Mouse (Mus musculus): ENCODE measurements around the gene Hmgcs1.

The Hmgcs1 gene

GRCm38 (mm10) chr13:119753859-119754634, 63.9 kb downstream of the Hmgcs1 start:
- no peak for DNase-seq (ENCODE audit: low spot score in 2 of 2)

DNA sequence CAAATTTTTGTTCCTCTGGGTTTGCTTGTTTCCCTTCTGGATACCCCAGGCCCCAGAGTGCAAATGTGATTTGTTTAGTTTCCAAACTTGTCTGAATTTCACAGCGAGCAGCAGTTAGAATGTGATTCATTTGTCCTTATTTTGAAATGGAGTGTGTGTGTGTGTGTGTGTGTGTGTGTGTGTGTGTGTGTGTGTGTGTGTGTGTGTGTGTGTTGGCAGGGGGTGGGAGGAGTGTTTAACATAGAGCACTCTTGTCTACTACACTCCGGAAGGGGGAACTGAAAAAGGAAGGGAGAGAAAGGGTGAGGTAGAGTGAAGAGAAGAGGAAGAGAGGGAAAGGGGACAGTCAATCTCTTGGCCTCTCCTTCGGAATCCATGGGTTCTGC, 64.4 kb downstream of the Hmgcs1 start:
- no peak for DNase-seq (ENCODE audit: low spot score in 2 of 2)

GRCm38 (mm10) chr13:119755141-119755547, 65.0 kb downstream of the Hmgcs1 start:
- peak in 1 of 2 experiments; percentile 27 for DNase-seq (ENCODE audit: low spot score in 2 of 2)

- peak; percentile 18 to 32 for DNase-seq (ENCODE audit: low spot score in 2 of 2)
Observed at GRCm38 (mm10) chr13:119755681-119756471, 65.7 kb downstream of the Hmgcs1 start, which contains the start of gene Nim1k. Gene Nim1k (minus strand): TSS chr13:119755882.

DNA sequence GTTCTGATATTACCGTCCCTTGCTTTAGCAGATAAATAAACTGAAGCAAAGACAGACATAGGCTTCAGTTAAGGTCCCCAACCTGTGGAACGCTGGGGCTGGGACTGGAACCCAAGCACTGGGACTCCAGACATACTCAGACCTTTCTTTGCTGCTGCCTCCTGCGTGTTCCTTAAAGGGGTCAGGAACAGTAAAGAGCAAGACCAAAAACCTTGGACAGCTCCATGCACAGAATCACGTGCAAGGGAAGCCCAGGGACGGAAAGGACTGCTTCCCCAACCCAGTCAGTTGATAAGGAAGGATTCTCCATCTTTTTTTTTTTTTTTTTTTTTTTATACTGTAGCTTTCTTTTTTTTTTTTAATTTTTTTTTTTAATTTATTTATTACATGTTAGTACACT, 66.7 kb downstream of the Hmgcs1 start:
- no peak for DNase-seq (ENCODE audit: low spot score in 2 of 2)
